ENCODE assay signal across 10 mouse cellular contexts in the genomic region with DNA sequence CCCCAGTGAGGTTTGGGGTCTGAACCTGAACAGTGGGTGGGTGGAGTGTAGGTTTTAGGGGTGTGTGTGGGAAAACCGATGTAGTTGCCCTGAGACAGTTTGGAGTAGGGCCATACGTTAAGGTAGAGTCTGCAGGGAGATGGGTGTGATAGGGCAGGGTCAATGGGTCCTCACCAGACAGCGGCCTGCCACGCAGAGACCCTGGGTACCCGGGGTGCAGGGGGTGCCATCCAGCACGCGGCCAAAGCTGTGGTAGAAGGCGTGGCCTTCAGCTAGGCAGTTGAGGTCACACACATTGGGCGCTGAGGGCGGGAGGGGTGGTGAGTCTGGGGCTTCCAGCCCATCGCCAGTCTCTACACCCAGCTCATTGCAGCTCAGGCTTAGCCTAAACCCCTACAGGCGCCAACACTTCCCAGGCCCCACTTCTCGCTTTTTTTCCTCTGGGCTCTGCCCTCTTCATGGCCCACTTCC. TPM values are rescaled to one million over a fixed set of nuclear protein-coding genes. Genes with fewer than 3 reads are reported as not detected.
DNase-seq lines count a peak whose midpoint lies in the region; ATAC-seq and TF ChIP-seq lines count a peak whose summit lies in the region.
"Had no signal": no experiment of that assay in that cellular context is flagged by ENCODE, and none has a peak within 500 bp of the region (broad histone marks: within the 10 kb centered on the region; RNA-seq: fewer than 3 reads in every experiment).

No protein-coding gene starts in this region.

- no peak for DNase-seq in heart, embryonic 10.5 days (ENCODE audit: low spot score)
- DNase-seq in heart, adult 9 months (ENCODE audit: low spot score in 2 of 2) = no peak
- DNase-seq in G1E (ENCODE audit: low spot score) = peak; percentile 65
- DNase-seq in hindbrain, embryonic 10.5 days (ENCODE audit: low spot score) = no peak
- no peak for DNase-seq in midbrain, embryonic 10.5 days (ENCODE audit: low spot score)
- no peak for DNase-seq in cerebellum, adult 2 months
- no peak for DNase-seq in spleen, postnatal 10 days (ENCODE audit: low spot score in 2 of 2)
- no peak for DNase-seq in kidney, adult 9 months

- H3K27me3 ChIP-seq in heart, embryonic 10.5 days (ENCODE audit: insufficient read depth, poor library complexity, severe bottlenecking) = peaks cover 93% of the 10 kb centered on the region
- peaks cover 4% of the 10 kb centered on the region for H3K27me3 ChIP-seq in G1E (ENCODE audit: insufficient read depth, low read length)
- peaks cover 93% of the 10 kb centered on the region for H3K27me3 ChIP-seq in hindbrain, embryonic 10.5 days (ENCODE audit: insufficient read depth, poor library complexity, severe bottlenecking)
- H3K27me3 ChIP-seq in midbrain, embryonic 10.5 days (ENCODE audit: low read depth, poor library complexity, severe bottlenecking) = peaks cover 96% of the 10 kb centered on the region
- no peaks in the 10 kb centered on the region; the same call in 1 of the 2 replicates for H3K27me3 ChIP-seq in cerebellum, adult 2 months (ENCODE audit: control insufficient read depth, insufficient read depth, low read length)

- no peak for TF ChIP-seq CTCF in G1E (IDR thresholded peaks at IDR 0.05; ENCODE audit: low read depth, low read length)
- TF ChIP-seq CTCF in cerebellum, adult 2 months (IDR thresholded peaks at IDR 0.05; ENCODE audit: borderline replicate concordance, insufficient read depth, low read depth, low read length) = no peak

- peaks cover 65% of the 10 kb centered on the region for H3K4me1 ChIP-seq in heart, embryonic 10.5 days
- H3K4me1 ChIP-seq in G1E (ENCODE audit: insufficient read depth, low read depth, low read length) = peaks cover 86% of the 10 kb centered on the region
- peaks cover 69% of the 10 kb centered on the region for H3K4me1 ChIP-seq in hindbrain, embryonic 10.5 days (replicated peaks)
- H3K4me1 ChIP-seq in midbrain, embryonic 10.5 days = peaks cover 61% of the 10 kb centered on the region
- H3K4me1 ChIP-seq in cerebellum, adult 2 months (ENCODE audit: control insufficient read depth, insufficient read depth, low read length) = peaks cover 11% of the 10 kb centered on the region

- WGBS in heart, embryonic 10.5 days = 26% methylated on average over 13 of the region's 13 CpGs
- 29% methylated on average over 13 of the region's 13 CpGs for WGBS in hindbrain, embryonic 10.5 days
- 27% methylated on average over 13 of the region's 13 CpGs for WGBS in midbrain, embryonic 10.5 days
- WGBS in cerebellum, adult 2 months = 44% methylated on average over 13 of the region's 13 CpGs

- TF ChIP-seq POLR2A in cerebellum, adult 2 months (IDR thresholded peaks at IDR 0.05; ENCODE audit: borderline replicate concordance, insufficient read depth, low read length) = no peak

- H3K9me3 ChIP-seq in heart, embryonic 10.5 days = no peaks in the 10 kb centered on the region
- peaks cover 16% of the 10 kb centered on the region for H3K9me3 ChIP-seq in G1E (replicated peaks)
- H3K9me3 ChIP-seq in hindbrain, embryonic 10.5 days = no peaks in the 10 kb centered on the region
- no peaks in the 10 kb centered on the region for H3K9me3 ChIP-seq in midbrain, embryonic 10.5 days (replicated peaks)

- 0 out of 2 replicates have a peak overlapping the region, but pooled peaks have one; percentile 18 for H3K27ac ChIP-seq in heart, embryonic 10.5 days
- no peak overlapping the region for H3K27ac ChIP-seq in hindbrain, embryonic 10.5 days
- 0 out of 2 replicates have a peak overlapping the region, but pooled peaks have one; percentile 59 for H3K27ac ChIP-seq in midbrain, embryonic 10.5 days (replicated peaks)
- no peak overlapping the region for H3K27ac ChIP-seq in cerebellum, adult 2 months (ENCODE audit: insufficient read depth, low read length)

- H3K4me3 ChIP-seq in heart, embryonic 10.5 days = peak overlapping the region; percentile 52
- H3K4me3 ChIP-seq in G1E (ENCODE audit: low read depth, low read length) = peak overlapping the region; percentile 73
- H3K4me3 ChIP-seq in hindbrain, embryonic 10.5 days = peak overlapping the region; percentile 48
- H3K4me3 ChIP-seq in midbrain, embryonic 10.5 days = peak overlapping the region; percentile 52
- H3K4me3 ChIP-seq in cerebellum, adult 2 months (replicated peaks; ENCODE audit: insufficient read depth, low read depth, low read length) = no peak overlapping the region

- no peak for ATAC-seq in G1E (ENCODE audit: extremely low read depth, insufficient number of reproducible peaks, low FRiP score, poor library complexity, severe bottlenecking)

- H3K36me3 ChIP-seq in heart, embryonic 10.5 days = no peaks in the 10 kb centered on the region
- peaks cover 32% of the 10 kb centered on the region for H3K36me3 ChIP-seq in G1E (replicated peaks)
- H3K36me3 ChIP-seq in hindbrain, embryonic 10.5 days = no peaks in the 10 kb centered on the region
- no peaks in the 10 kb centered on the region for H3K36me3 ChIP-seq in midbrain, embryonic 10.5 days

RNA-seq across cellular contexts. Expression of gene Adamtsl5, which starts 4.8 kb away (rescaled TPM):
- polyA plus RNA-seq in heart, embryonic 10.5 days (2016; fragmentation: Nextera tagmentation; extraction: Ambion mirVana) = 1.3 and 1.9 TPM in 2 replicates
- total RNA-seq in G1E (2014; fragmentation: Nextera tagmentation) = 16.9 and 17.5 TPM in 2 replicates
- total RNA-seq in G1E (2017) = 5.4 and 8.0 TPM in 2 replicates
- polyA plus RNA-seq in G1E (2012) = 33.4 and 37.9 TPM in 2 replicates
- 0.45 and 1.3 TPM in 2 replicates for polyA plus RNA-seq in hindbrain, embryonic 10.5 days (2016; fragmentation: Nextera tagmentation; extraction: Ambion mirVana)
- polyA plus RNA-seq in midbrain, embryonic 10.5 days (2016; fragmentation: Nextera tagmentation; extraction: Ambion mirVana) = 0.48 and 0.91 TPM in 2 replicates
- 7.9 and 10.8 TPM in 2 replicates for polyA plus RNA-seq in cerebellum, adult 2 months (2012; rRNA removed)
- total RNA-seq: neutrophil, adult 5-6 weeks had no signal

RNA-seq across cellular contexts. Expression of gene Plk5, which starts 12.8 kb away (rescaled TPM):
- polyA plus RNA-seq in heart, embryonic 10.5 days (2016; fragmentation: Nextera tagmentation; extraction: Ambion mirVana) = 0.16 TPM in 1 of 2 replicates, not detected in the other
- total RNA-seq in G1E (2014; fragmentation: Nextera tagmentation) (not detected in 2 replicates), G1E (2017) (0.12 TPM in 1 of 2 replicates, not detected in the other)
- not detected in 2 replicates for polyA plus RNA-seq in G1E (2012)
- polyA plus RNA-seq in hindbrain, embryonic 10.5 days (2016; fragmentation: Nextera tagmentation; extraction: Ambion mirVana) = 0.22 and 0.44 TPM in 2 replicates
- 0.12 and 0.32 TPM in 2 replicates for polyA plus RNA-seq in midbrain, embryonic 10.5 days (2016; fragmentation: Nextera tagmentation; extraction: Ambion mirVana)
- 145 and 151 TPM in 2 replicates for polyA plus RNA-seq in cerebellum, adult 2 months (2012; rRNA removed)
- total RNA-seq: neutrophil, adult 5-6 weeks had no signal
- polyA plus RNA-seq: C2C12 had no signal

RNA-seq across cellular contexts. Expression of gene Reep6, which starts 13.7 kb away (rescaled TPM):
- polyA plus RNA-seq in heart, embryonic 10.5 days (2016; fragmentation: Nextera tagmentation; extraction: Ambion mirVana) = 7.1 and 18.3 TPM in 2 replicates
- 72.8 and 85.9 TPM in 2 replicates for total RNA-seq in G1E (2014; fragmentation: Nextera tagmentation)
- total RNA-seq in G1E (2017) = 1.0 and 1.3 TPM in 2 replicates
- polyA plus RNA-seq in G1E (2012) = 49.5 and 65.3 TPM in 2 replicates
- 7.2 and 11.2 TPM in 2 replicates for polyA plus RNA-seq in hindbrain, embryonic 10.5 days (2016; fragmentation: Nextera tagmentation; extraction: Ambion mirVana)
- polyA plus RNA-seq in midbrain, embryonic 10.5 days (2016; fragmentation: Nextera tagmentation; extraction: Ambion mirVana) = 9.1 and 11.5 TPM in 2 replicates
- 9.0 and 10.3 TPM in 2 replicates for polyA plus RNA-seq in cerebellum, adult 2 months (2012; rRNA removed)
- total RNA-seq: neutrophil, adult 5-6 weeks had no signal

RNA-seq across cellular contexts. Expression of gene Pcsk4, which starts 14.2 kb away (rescaled TPM):
- polyA plus RNA-seq in heart, embryonic 10.5 days (2016; fragmentation: Nextera tagmentation; extraction: Ambion mirVana) = 1.6 and 4.0 TPM in 2 replicates
- total RNA-seq in G1E (2014; fragmentation: Nextera tagmentation) = 4.8 and 6.7 TPM in 2 replicates
- total RNA-seq in G1E (2017) = 0.87 and 1.1 TPM in 2 replicates
- 12.4 and 14.2 TPM in 2 replicates for polyA plus RNA-seq in G1E (2012)
- 3.3 and 3.9 TPM in 2 replicates for polyA plus RNA-seq in hindbrain, embryonic 10.5 days (2016; fragmentation: Nextera tagmentation; extraction: Ambion mirVana)
- 3.3 and 4.2 TPM in 2 replicates for polyA plus RNA-seq in midbrain, embryonic 10.5 days (2016; fragmentation: Nextera tagmentation; extraction: Ambion mirVana)
- polyA plus RNA-seq in cerebellum, adult 2 months (2012; rRNA removed) = 13.7 and 14.1 TPM in 2 replicates
- total RNA-seq: neutrophil, adult 5-6 weeks had no signal

RNA-seq across cellular contexts. Expression of gene 2310011J03Rik, which starts 23.1 kb away (rescaled TPM):
- polyA plus RNA-seq in heart, embryonic 10.5 days (2016; fragmentation: Nextera tagmentation; extraction: Ambion mirVana) = 41.3 and 46.8 TPM in 2 replicates
- 17.2 and 17.6 TPM in 2 replicates for total RNA-seq in G1E (2014; fragmentation: Nextera tagmentation)
- 27.0 and 31.2 TPM in 2 replicates for total RNA-seq in G1E (2017)
- 92.5 and 108 TPM in 2 replicates for polyA plus RNA-seq in G1E (2012)
- 55.6 and 60.9 TPM in 2 replicates for polyA plus RNA-seq in hindbrain, embryonic 10.5 days (2016; fragmentation: Nextera tagmentation; extraction: Ambion mirVana)
- 57.3 TPM in 2 replicates for polyA plus RNA-seq in midbrain, embryonic 10.5 days (2016; fragmentation: Nextera tagmentation; extraction: Ambion mirVana)
- 49.7 and 51.1 TPM in 2 replicates for polyA plus RNA-seq in cerebellum, adult 2 months (2012; rRNA removed)

Comparison
In these comparisons a context has a peak if more than half of its experiments do, and no peak if none do; other contexts are left out.
1. H3K27ac ChIP-seq: peak in heart, embryonic 10.5 days (single experiment) and midbrain, embryonic 10.5 days (single experiment); none in hindbrain, embryonic 10.5 days (single experiment) and cerebellum, adult 2 months (single experiment).
2. RNA of gene Plk5, which starts 12.8 kb away (polyA plus RNA-seq): 145 to 151 TPM in cerebellum, adult 2 months; 0.22 to 0.44 TPM in hindbrain, embryonic 10.5 days, 0.16 TPM in heart, embryonic 10.5 days, 0.12 to 0.32 TPM in midbrain, embryonic 10.5 days and not detected in G1E; every median in the first group is over 100 times any median in the second.